Comparison of ENCODE assay signal across 8 mouse cellular contexts in the genomic region with DNA sequence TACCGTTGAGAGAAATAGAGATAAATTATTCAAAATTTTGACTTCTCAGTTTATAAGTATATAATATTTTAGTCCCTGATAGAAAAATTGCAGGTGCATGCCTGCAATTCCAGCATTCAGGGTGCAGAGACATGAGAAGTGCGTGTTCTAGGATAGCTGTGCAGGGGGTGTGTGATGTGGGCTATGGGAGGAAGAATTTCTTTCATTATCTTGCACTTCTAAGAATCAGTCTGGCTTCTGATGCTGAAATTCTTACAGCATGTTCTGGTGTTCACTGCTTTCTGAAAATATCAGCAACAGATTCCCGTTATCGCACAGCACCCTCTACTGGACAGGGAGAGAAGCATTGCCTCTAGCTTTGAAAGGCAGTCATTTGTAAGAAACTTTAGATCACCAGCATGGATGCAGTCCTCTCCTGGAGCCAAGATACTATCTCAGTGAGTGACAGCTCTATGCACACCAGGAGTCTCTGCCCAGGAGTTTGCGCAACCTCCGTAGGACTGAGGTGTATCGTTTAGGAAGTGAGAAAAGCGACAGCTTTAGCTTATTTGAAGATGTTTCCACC.
DNase-seq lines count a peak whose midpoint lies in the region; ATAC-seq lines count a peak whose summit lies in the region.

No protein-coding gene starts in this region.

- peak; percentile 92 for ATAC-seq in granulocyte monocyte progenitor cell, adult 5-6 weeks (replicated peaks; ENCODE audit: poor library complexity, severe bottlenecking)

- peak; percentile 34 to 56 for DNase-seq in CD8-positive naive resting alpha-beta T cell, adult 2 months (ENCODE audit: low read depth in 2 of 2, low spot score in 2 of 2)
- DNase-seq in adrenal gland, adult 18-20 months (ENCODE audit: low spot score in 2 of 2), result peak; percentile 56 to 62
- DNase-seq in embryo, embryonic 10.5 days (ENCODE audit: low spot score), result peak; percentile 88
- peak; percentile 65 to 74 for DNase-seq in kidney, postnatal 25 days
- DNase-seq in lung, adult 18-20 months, result peak; percentile 24 to 51
- peak; percentile 36 for DNase-seq in ovary, postnatal 36 days (ENCODE audit: low spot score)
- DNase-seq in urinary bladder, postnatal 25 days (ENCODE audit: low spot score), result peak; percentile 54

Comparison
In these comparisons a context has a peak if more than half of its experiments do, and no peak if none do; other contexts are left out.
1. Peak in every context shown above with its lines: DNase-seq and ATAC-seq.
2. DNase-seq: peak in every context shown above with its lines; median percentile 88 in embryo, embryonic 10.5 days; 70 in kidney, postnatal 25 days; 59 in adrenal gland, adult 18-20 months; 54 in urinary bladder, postnatal 25 days; 45 in CD8-positive naive resting alpha-beta T cell, adult 2 months; 38 in lung, adult 18-20 months; 36 in ovary, postnatal 36 days.